Mouse (Mus musculus) liver, adult 2 months (tissue): ENCODE data around the gene Prss37.

Experiments used
- CTCF ChIP-seq: fragments of 200-500 bp; IDR thresholded peaks from 2 replicates; pipeline ENCODE4 v1.5.1; 2011; ENCODE audit warnings: low read depth, low read length, control low read depth
- POLR2A ChIP-seq: fragments of 200-500 bp; IDR thresholded peaks from 2 replicates; pipeline ENCODE4 v1.6.1; 2011; ENCODE audit warnings: low read length, control low read depth; ENCODE audit not compliant: insufficient read depth; ENCODE audit errors: extremely low read depth

GRCm38 (mm10) chr6:40554950-40555349 is 35.6 kb upstream of the Prss37 start, which contains the start of gene Olfr461:
- TF ChIP-seq POLR2A (no peak), CTCF (no peak)
